Mouse (Mus musculus) heart, postnatal 0 days (tissue): Measurements from ENCODE around the gene Socs7.

Experiments
- CTCF ChIP-seq: IDR thresholded peaks from 2 replicates; pipeline ENCODE4 v1.5.1; 2016; ENCODE audit warnings: antibody characterized with exemption, control low read depth, low read depth
- EP300 ChIP-seq: IDR thresholded peaks from 2 replicates; pipeline ENCODE4 v1.6.1; 2016; ENCODE audit warnings: antibody characterized with exemption, low read depth

DNA sequence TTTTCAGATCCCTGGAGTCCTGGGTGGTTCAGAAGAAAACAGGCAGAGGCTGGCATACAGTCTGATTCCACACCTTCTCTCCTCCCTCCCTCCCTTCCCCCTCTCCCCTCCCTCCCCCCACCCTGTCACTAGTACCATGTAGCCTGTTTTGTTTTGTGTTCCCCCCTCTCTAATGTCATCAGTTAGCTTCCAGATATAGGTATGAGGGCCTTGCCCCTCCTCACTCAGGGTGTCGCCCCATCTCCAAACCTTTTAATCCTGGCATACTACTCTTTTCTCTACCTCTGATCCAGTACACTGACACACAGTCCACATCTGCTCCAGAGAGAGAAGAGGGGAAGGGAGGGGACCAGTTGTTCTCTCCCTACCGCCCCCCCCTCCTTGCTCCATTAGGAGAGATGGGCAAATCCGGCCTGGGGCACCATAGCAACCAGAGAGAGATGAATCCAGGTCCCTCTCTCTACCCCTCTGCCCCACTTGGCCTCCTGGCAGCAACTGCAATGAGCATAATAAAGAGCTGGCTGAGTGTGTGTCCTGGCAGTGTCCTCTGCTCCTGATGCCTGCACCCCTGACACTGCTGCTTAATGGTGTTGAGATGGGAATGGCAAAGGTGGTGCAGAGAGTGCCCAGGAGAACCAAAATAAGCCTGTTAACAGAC, 10.2 kb upstream of the Socs7 start, which contains the start of gene Gpr179:
- TF ChIP-seq CTCF (no peak), EP300 (no peak)
